Mouse (Mus musculus): ENCODE results near the gene Gm49450. TPM values are rescaled to one million over a fixed set of nuclear protein-coding genes. Genes with fewer than 3 reads are reported as not detected.
A peak's percentile ranks its signal among the peaks of the same experiment; 100 is the strongest.

Gene Gm49450
- polyA plus RNA-seq, 1 experiment, result 559 TPM

- Histone ChIP-seq H3K4me1 (ENCODE audit: control insufficient read depth, insufficient read depth, low read length) (peaks cover 4% of the 10 kb centered on the region; the same call in 1 of the 2 replicates), H3K27ac (ENCODE audit: insufficient read depth, low read length) (no peak overlapping the region), H3K4me3 (ENCODE audit: insufficient read depth, low read length) (no peak overlapping the region)
- no peak for TF ChIP-seq POLR2A (IDR thresholded peaks at IDR 0.05; ENCODE audit: low read depth, low read length)
- TF ChIP-seq CTCF (IDR thresholded peaks at IDR 0.05; ENCODE audit: borderline replicate concordance, insufficient read depth, low read length), result no peak
Observed at GRCm38 (mm10) chr15:98894746-98895634, 58.4 kb downstream of the Gm49450 start.

GRCm38 (mm10) chr15:98893940-98894745, 59.2 kb downstream of the Gm49450 start, which contains the start of gene Rhebl1:
TSS of gene Rhebl1 (minus strand) at chr15:98894540.
- Histone ChIP-seq H3K4me1 (ENCODE audit: control insufficient read depth, insufficient read depth, low read length) (peaks cover 4% of the 10 kb centered on the region; the same call in 1 of the 2 replicates), H3K27ac (ENCODE audit: insufficient read depth, low read length) (no peak within 1 kb of the TSS), H3K4me3 (ENCODE audit: insufficient read depth, low read length) (peak within 1 kb of the TSS; percentile 31)
- TF ChIP-seq CTCF (IDR thresholded peaks at IDR 0.05; ENCODE audit: borderline replicate concordance, insufficient read depth, low read length) (no peak), POLR2A (IDR thresholded peaks at IDR 0.05; ENCODE audit: low read depth, low read length) (0 out of 2 replicates have a peak, but pooled peaks have one; percentile 34)

DNA sequence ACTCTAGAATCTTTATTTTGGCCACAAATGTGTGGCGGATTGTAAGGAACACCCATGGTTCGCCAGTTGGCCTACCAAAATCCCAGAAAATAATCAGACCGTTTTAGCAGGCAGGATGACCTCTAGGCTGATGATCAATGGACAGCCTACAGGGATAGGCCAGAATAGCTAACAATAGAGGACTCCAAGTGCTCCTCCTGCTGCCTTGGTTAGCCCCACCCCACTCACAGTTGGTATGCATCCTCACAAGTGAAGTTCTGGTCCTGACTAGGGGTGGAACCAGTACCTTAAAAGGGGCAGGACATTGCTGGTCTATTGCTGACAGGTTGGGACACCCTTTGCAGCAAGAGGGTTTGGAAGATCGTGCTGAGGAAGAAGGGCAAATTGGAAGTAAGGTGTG, 60.3 kb downstream of the Gm49450 start:
- TF ChIP-seq POLR2A (IDR thresholded peaks at IDR 0.05; ENCODE audit: low read depth, low read length) (no peak), CTCF (IDR thresholded peaks at IDR 0.05; ENCODE audit: borderline replicate concordance, insufficient read depth, low read length) (no peak)
- Histone ChIP-seq H3K4me1 (ENCODE audit: control insufficient read depth, insufficient read depth, low read length) (peaks cover 4% of the 10 kb centered on the region; the same call in 1 of the 2 replicates), H3K27ac (ENCODE audit: insufficient read depth, low read length) (no peak overlapping the region), H3K4me3 (ENCODE audit: insufficient read depth, low read length) (no peak overlapping the region)

GRCm38 (mm10) chr15:98891907-98892606, 61.3 kb downstream of the Gm49450 start:
- TF ChIP-seq POLR2A (IDR thresholded peaks at IDR 0.05; ENCODE audit: low read depth, low read length) (no peak), CTCF (IDR thresholded peaks at IDR 0.05; ENCODE audit: borderline replicate concordance, insufficient read depth, low read length) (peak; percentile 45; the same call in 1 of the 2 replicates)
- Histone ChIP-seq H3K4me3 (ENCODE audit: insufficient read depth, low read length) (no peak overlapping the region), H3K27ac (ENCODE audit: insufficient read depth, low read length) (no peak overlapping the region), H3K4me1 (ENCODE audit: control insufficient read depth, insufficient read depth, low read length) (no peaks in the 10 kb centered on the region; the same call in 1 of the 2 replicates)

GRCm38 (mm10) chr15:98891198-98891742, 62.1 kb downstream of the Gm49450 start:
- Histone ChIP-seq H3K4me3 (ENCODE audit: insufficient read depth, low read length) (no peak overlapping the region), H3K27ac (ENCODE audit: insufficient read depth, low read length) (no peak overlapping the region), H3K4me1 (ENCODE audit: control insufficient read depth, insufficient read depth, low read length) (no peaks in the 10 kb centered on the region; the same call in 1 of the 2 replicates)
- TF ChIP-seq POLR2A (IDR thresholded peaks at IDR 0.05; ENCODE audit: low read depth, low read length) (no peak), CTCF (IDR thresholded peaks at IDR 0.05; ENCODE audit: borderline replicate concordance, insufficient read depth, low read length) (no peak)

- Histone ChIP-seq H3K4me1 (ENCODE audit: control insufficient read depth, insufficient read depth, low read length) (no peaks in the 10 kb centered on the region), H3K4me3 (ENCODE audit: insufficient read depth, low read length) (no peak overlapping the region), H3K27ac (ENCODE audit: insufficient read depth, low read length) (no peak overlapping the region)
- TF ChIP-seq CTCF (IDR thresholded peaks at IDR 0.05; ENCODE audit: borderline replicate concordance, insufficient read depth, low read length), result no peak
Observed at GRCm38 (mm10) chr15:98887526-98887925, 65.8 kb downstream of the Gm49450 start.

GRCm38 (mm10) chr15:98886667-98887387, 66.5 kb downstream of the Gm49450 start:
- H3K27ac ChIP-seq (ENCODE audit: insufficient read depth, low read length), result no peak overlapping the region
- H3K4me3 ChIP-seq (ENCODE audit: insufficient read depth, low read length), result no peak overlapping the region
- TF ChIP-seq POLR2A (IDR thresholded peaks at IDR 0.05; ENCODE audit: low read depth, low read length) (no peak), CTCF (IDR thresholded peaks at IDR 0.05; ENCODE audit: borderline replicate concordance, insufficient read depth, low read length) (no peak)
- no peaks in the 10 kb centered on the region for H3K4me1 ChIP-seq (ENCODE audit: control insufficient read depth, insufficient read depth, low read length)

GRCm38 (mm10) chr15:98884106-98884505, 69.2 kb downstream of the Gm49450 start:
- Histone ChIP-seq H3K27ac (ENCODE audit: insufficient read depth, low read length) (no peak overlapping the region), H3K4me1 (ENCODE audit: control insufficient read depth, insufficient read depth, low read length) (no peaks in the 10 kb centered on the region), H3K4me3 (ENCODE audit: insufficient read depth, low read length) (no peak overlapping the region)
- TF ChIP-seq CTCF (IDR thresholded peaks at IDR 0.05; ENCODE audit: borderline replicate concordance, insufficient read depth, low read length), result no peak
- no peak for TF ChIP-seq POLR2A (IDR thresholded peaks at IDR 0.05; ENCODE audit: low read depth, low read length)
